Mouse (Mus musculus): Measurements from ENCODE around the gene Gpr85.
"Not testable (repeated sequence)": the region's sequence is repeated elsewhere in the genome, so short reads cannot be mapped to it uniquely, and the experiment has no call there.

Gene Gpr85

GRCm38 (mm10) chr6:13839345-13840054, at the start of gene Gpr85:
Gene Gpr85 (minus strand): TSS chr6:13839942.
- no peak for DNase-seq (ENCODE audit: low spot score in 2 of 2)

- no peak for DNase-seq (ENCODE audit: low spot score in 2 of 2)
Observed at GRCm38 (mm10) chr6:13884877-13885592, 45.3 kb upstream of the Gpr85 start.

- DNase-seq (ENCODE audit: low spot score in 2 of 2): no peak
Observed at GRCm38 (mm10) chr6:13882919-13883318, 43.2 kb upstream of the Gpr85 start.

- DNase-seq (ENCODE audit: low spot score in 2 of 2): no peak
Observed at GRCm38 (mm10) chr6:13873959-13874358, 34.2 kb upstream of the Gpr85 start.

GRCm38 (mm10) chr6:13872076-13872475, 32.3 kb upstream of the Gpr85 start:
- DNase-seq (ENCODE audit: low spot score in 2 of 2): no peak

- DNase-seq (ENCODE audit: low spot score in 2 of 2): no peak
Observed at GRCm38 (mm10) chr6:13871625-13871958, 31.9 kb upstream of the Gpr85 start.

GRCm38 (mm10) chr6:13870919-13871624, 31.3 kb upstream of the Gpr85 start, which contains the start of gene 2610001J05Rik:
Gene 2610001J05Rik (minus strand): TSS chr6:13871518.
- peak; percentile 84 to 91 for DNase-seq (ENCODE audit: low spot score in 2 of 2)

GRCm38 (mm10) chr6:13870289-13870741, 30.6 kb upstream of the Gpr85 start:
- peak in 1 of 2 experiments; percentile 13 for DNase-seq (ENCODE audit: low spot score in 2 of 2)

GRCm38 (mm10) chr6:13860596-13860995, 20.9 kb upstream of the Gpr85 start:
- no peak for DNase-seq (ENCODE audit: low spot score in 2 of 2)

- no peak for DNase-seq (ENCODE audit: low spot score in 2 of 2)
Observed at GRCm38 (mm10) chr6:13859877-13860585, 20.3 kb upstream of the Gpr85 start.

GRCm38 (mm10) chr6:13854230-13854629, 14.5 kb upstream of the Gpr85 start:
- DNase-seq (ENCODE audit: low spot score in 2 of 2): no peak

GRCm38 (mm10) chr6:13853244-13853643, 13.5 kb upstream of the Gpr85 start:
- no peak for DNase-seq (ENCODE audit: low spot score in 2 of 2)

- DNase-seq (ENCODE audit: low spot score in 2 of 2): not testable (repeated sequence)
Observed at GRCm38 (mm10) chr6:13846031-13846430, 6.3 kb upstream of the Gpr85 start.

- peak; percentile 46 to 62 for DNase-seq (ENCODE audit: low spot score in 2 of 2)
Observed at GRCm38 (mm10) chr6:13838677-13839344, 931 bp downstream of the Gpr85 start.

- DNase-seq (ENCODE audit: low spot score in 2 of 2): no peak
Observed at GRCm38 (mm10) chr6:13837916-13838676, 1.6 kb downstream of the Gpr85 start.

- DNase-seq (ENCODE audit: low spot score in 2 of 2): no peak
Observed at GRCm38 (mm10) chr6:13836967-13837570, 2.7 kb downstream of the Gpr85 start.

- DNase-seq (ENCODE audit: low spot score in 2 of 2): no peak
Observed at GRCm38 (mm10) chr6:13835720-13836665, 3.7 kb downstream of the Gpr85 start.

GRCm38 (mm10) chr6:13832770-13833169, 7.0 kb downstream of the Gpr85 start:
- DNase-seq (ENCODE audit: low spot score in 2 of 2): no peak

- no peak for DNase-seq (ENCODE audit: low spot score in 2 of 2)
Observed at GRCm38 (mm10) chr6:13828877-13829276, 10.9 kb downstream of the Gpr85 start.

Data from urinary bladder, postnatal 36 days (tissue).